Mouse (Mus musculus) common myeloid progenitor, adult 5-6 weeks (primary cell): ENCODE measurements around the gene Slc22a7. TPM values are rescaled to one million over a fixed set of nuclear protein-coding genes. Genes with fewer than 3 reads are reported as not detected.

Source experiments
- ATAC-seq: replicated peaks from 2 replicates; pipeline ENCODE4 v1.8.0; 2016; ENCODE audit warnings: low read depth, mild to moderate bottlenecking, moderate TSS enrichment, inconsistent platforms; ENCODE audit not compliant: poor library complexity, severe bottlenecking
- total RNA-seq: library from RNA; stranded (forward); fragments of 200-1000, 187-1606 nt; gene quantifications from 2 replicates; pipeline ENCODE4 v1.2.3, GENCODE M21; 2017

Gene Slc22a7
- total RNA-seq, 1 experiment from 2014 or later, result not detected

DNA sequence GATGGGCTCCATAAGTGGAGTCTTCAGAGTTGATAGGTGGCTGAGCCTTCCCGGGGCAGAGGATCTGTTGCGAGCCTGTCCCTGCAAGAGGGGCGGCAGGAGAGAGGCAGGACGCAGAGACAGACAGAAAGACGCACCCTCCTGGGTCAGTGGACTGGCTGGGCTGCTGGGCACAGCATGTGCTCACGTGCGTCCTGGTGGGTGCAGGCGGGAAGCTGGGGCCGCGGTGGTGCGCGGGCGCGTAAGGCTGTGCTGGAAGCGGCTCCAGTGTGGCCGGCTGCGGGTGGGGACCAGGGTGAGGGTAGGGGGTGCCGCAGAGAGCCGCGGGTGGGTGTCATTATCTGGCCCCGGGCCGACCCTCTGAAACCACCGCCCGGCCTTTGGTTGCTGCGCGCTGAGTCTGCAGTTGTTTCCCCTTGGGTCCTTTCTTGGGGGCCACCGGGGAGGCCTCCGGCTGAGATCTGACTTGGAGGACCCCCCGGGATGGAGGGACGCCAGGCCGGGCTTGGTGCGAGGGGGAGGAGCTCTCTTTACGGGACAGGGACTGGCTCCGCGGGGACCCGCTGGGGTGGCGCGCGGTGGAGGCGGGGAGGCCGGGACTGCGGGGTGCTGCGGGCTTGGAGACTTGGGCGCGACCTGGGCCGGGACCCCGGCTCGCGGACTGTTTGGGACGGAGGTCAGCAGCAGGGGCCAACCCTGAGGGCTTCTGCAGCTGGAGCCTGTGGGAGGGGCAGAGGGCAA, 6.8 kb upstream of the Slc22a7 start:
- no peak for ATAC-seq

DNA sequence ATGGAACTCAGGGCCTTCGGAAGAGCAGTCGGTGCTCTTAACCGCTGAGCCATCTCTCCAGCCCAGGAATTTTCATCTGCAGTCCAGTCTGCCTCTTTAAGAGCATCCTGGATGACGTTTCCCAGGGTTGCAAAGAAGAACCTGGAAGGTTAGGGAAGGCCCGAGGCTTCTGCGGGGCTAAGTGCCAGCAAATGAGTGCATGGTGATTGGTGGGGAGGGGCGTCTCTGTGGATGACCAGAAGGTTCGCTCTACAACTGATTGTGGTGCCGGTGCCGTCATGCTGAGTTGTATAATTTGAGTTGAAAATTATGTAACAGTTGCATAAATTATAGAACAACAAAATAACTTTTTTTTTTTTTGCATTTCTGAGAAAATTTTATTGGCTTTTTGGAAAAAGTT, 919 bp upstream of the Slc22a7 start:
- no peak for ATAC-seq

- peak; percentile 66; the same call in 1 of the 2 replicates for ATAC-seq
These were observed 1.4 kb downstream of the Slc22a7 start for GRCm38 (mm10) chr17:46436672-46437366.

- ATAC-seq, result no peak
These were observed 4.6 kb downstream of the Slc22a7 start for GRCm38 (mm10) chr17:46433627-46434026.

GRCm38 (mm10) chr17:46428761-46429414, 9.4 kb downstream of the Slc22a7 start, which contains the start of gene Crip3:
Gene Crip3 (plus strand): TSS chr17:46428926.
- ATAC-seq, result peak; percentile 60; the same call in 1 of the 2 replicates

GRCm38 (mm10) chr17:46426496-46426895, 11.8 kb downstream of the Slc22a7 start:
- no peak for ATAC-seq

- ATAC-seq, result no peak
These were observed 18.5 kb downstream of the Slc22a7 start for GRCm38 (mm10) chr17:46419717-46420116.

DNA sequence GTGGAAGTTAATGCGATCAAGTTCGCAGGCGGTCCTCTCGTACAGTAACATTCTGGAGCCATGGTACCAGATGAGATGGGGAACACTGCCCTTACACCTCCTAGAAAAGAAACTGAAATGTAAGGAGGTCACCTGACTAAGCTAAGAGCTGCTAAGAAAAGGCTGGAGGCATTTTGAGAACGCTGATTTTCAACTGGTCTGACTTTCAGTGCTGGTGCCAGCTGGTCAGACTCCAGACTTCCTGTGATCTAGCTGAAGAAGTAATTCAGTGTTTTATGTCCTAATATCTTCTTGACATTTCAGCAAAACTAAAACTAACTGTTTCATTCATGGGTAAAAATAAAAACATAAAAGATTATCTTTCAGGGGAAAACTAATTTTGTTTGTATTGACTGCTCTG, 19.6 kb downstream of the Slc22a7 start:
- ATAC-seq, result no peak

DNA sequence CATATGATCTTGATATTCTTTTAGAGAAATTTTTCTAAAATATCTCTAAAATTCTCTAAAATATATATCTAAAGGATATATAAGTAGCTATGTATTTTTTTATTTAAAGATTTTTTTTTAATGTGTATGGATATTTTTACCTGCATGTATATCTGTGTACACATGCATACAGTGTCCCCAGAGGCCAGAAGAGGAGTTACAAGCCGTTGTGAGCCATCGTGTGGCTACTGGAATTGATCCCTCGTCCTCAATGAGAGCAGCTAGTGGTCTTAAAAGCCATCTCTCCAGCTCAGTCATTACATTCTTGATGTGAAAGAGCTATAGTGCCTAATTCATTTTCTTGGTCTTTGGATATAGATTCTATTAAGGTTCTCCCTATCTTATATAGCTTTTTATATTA, 29.8 kb downstream of the Slc22a7 start:
- ATAC-seq, result 0 out of 2 replicates have a peak, but pooled peaks have one; percentile 36

- ATAC-seq, result no peak
These were observed 43.6 kb downstream of the Slc22a7 start for GRCm38 (mm10) chr17:46394631-46395030.

DNA sequence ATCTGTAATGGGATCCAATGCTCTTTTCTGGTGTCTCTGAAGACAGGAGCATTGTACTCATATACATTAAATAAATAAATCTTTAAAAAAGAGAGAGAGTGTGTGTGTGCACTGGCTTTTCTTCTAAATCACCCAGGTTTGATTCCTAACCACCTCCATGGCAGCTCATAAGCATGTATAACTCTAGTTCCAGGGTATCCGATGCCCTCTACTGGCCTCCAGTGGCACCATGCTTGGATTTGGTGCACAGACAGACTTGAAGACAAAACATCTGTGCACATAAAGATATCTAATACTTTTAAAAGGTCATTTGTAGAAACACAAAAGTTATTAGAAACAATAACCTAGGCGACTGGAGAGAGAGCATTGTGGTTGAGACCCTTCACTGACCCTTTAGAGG, 45.2 kb downstream of the Slc22a7 start:
- ATAC-seq, result peak; percentile 79

- no peak for ATAC-seq
These were observed 50.1 kb downstream of the Slc22a7 start for GRCm38 (mm10) chr17:46388200-46388599.

GRCm38 (mm10) chr17:46384061-46384801, 54.0 kb downstream of the Slc22a7 start:
- no peak for ATAC-seq

DNA sequence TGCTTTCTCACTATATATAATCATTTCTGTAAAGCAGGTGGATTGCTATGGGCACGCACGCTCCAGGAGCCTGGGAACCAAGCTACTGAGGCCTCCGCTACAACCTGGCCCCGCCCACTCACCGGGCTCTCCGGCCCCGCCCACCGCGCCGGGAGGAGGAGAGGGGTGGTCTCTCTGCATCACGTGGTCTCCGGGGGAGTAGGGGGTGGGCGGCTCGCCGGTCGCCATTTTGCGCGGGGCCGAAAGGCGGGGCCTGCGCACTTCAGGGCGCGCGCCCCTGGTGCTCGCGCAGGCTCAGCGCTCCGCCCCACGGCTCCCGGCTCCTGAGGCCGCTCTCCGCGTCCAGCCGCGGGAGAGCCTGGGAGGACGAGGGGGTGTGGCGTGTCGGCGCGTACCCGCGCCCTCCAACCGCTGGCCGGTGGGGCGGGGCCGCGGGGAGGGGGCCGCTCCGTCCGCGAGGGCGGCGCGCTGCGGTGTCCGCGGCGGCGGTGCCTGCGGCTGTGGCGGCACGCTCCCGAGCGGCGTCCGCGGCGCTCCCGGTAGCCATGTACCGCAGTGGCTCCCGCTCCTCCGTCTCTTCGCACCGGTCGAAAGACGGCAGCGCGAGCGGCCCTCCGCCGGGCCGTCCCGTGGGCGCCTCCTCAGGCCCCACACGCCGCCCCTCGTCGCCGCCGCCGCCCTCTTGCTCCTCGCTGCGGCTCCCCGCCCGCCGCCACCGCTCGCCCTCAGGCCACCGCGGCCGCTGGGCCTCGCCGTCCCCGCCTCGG, 54.8 kb downstream of the Slc22a7 start, which contains the start of gene Zfp318:
Gene Zfp318, plus strand, starts transcription at position 438 of the 767 bp plus-strand sequence.
- peak; percentile 95 for ATAC-seq

Other genes starting within 250 kb of the Slc22a7 start
- gene Polh, start 235.8 kb downstream of the Slc22a7 start, total RNA-seq, result 19.1 and 27.4 TPM in 2 replicates
- gene Xpo5, start 235.7 kb downstream of the Slc22a7 start, total RNA-seq, result 60.6 and 67.8 TPM in 2 replicates
- gene Polr1c, start 190.4 kb downstream of the Slc22a7 start, total RNA-seq, result 50.0 and 55.6 TPM in 2 replicates
- gene Yipf3, start 190.4 kb downstream of the Slc22a7 start, total RNA-seq, result 26.5 and 32.6 TPM in 2 replicates
- not detected in 2 replicates for gene Lrrc73, start 184.9 kb downstream of the Slc22a7 start, total RNA-seq
- 11.3 and 14.6 TPM in 2 replicates for gene Tjap1, start 155.4 kb downstream of the Slc22a7 start, total RNA-seq
- 0.23 TPM in 1 of 2 replicates, not detected in the other for gene Dlk2, start 141.0 kb downstream of the Slc22a7 start, total RNA-seq
- gene Abcc10, start 110.1 kb downstream of the Slc22a7 start, total RNA-seq, result 0.63 and 5.3 TPM in 2 replicates
- 19.5 and 55.4 TPM in 2 replicates for gene Zfp318, start 54.7 kb downstream of the Slc22a7 start, total RNA-seq
- gene Crip3, start 9.5 kb downstream of the Slc22a7 start, total RNA-seq, result not detected in 2 replicates
- gene Ttbk1, start 49.2 kb upstream of the Slc22a7 start, total RNA-seq, result not detected in 2 replicates
- 13.3 and 14.5 TPM in 2 replicates for gene Dnph1, start 58.3 kb upstream of the Slc22a7 start, total RNA-seq
- 17.3 and 21.2 TPM in 2 replicates for gene Cul9, start 107.9 kb upstream of the Slc22a7 start, total RNA-seq
- 32.5 and 35.4 TPM in 2 replicates for gene Srf, start 117.7 kb upstream of the Slc22a7 start, total RNA-seq
- gene Ptk7, start 191.0 kb upstream of the Slc22a7 start, total RNA-seq, result 5.7 and 6.7 TPM in 2 replicates
- gene Klc4, start 207.6 kb upstream of the Slc22a7 start, total RNA-seq, result 6.1 and 6.9 TPM in 2 replicates
- 102 and 113 TPM in 2 replicates for gene Mrpl2, start 207.8 kb upstream of the Slc22a7 start, total RNA-seq
- gene Cul7, start 211.9 kb upstream of the Slc22a7 start, total RNA-seq, result 13.8 and 22.7 TPM in 2 replicates
- gene Rrp36, start 235.9 kb upstream of the Slc22a7 start, total RNA-seq, result 46.2 and 51.9 TPM in 2 replicates
- 63.6 and 86.9 TPM in 2 replicates for gene Mea1, start 240.3 kb upstream of the Slc22a7 start, total RNA-seq
- 29.1 and 37.0 TPM in 2 replicates for gene Klhdc3, start 242.5 kb upstream of the Slc22a7 start, total RNA-seq